Mouse (Mus musculus): ENCODE measurements at regions not wholly inside any gene's neighbourhood (a gene's known extent, or its start where the extent isn't known, plus 50 kb on each side); places are given as distances from the start of the nearest gene placed in this dataset.
A peak's percentile ranks its signal among the peaks of the same experiment; 100 is the strongest.

DNA sequence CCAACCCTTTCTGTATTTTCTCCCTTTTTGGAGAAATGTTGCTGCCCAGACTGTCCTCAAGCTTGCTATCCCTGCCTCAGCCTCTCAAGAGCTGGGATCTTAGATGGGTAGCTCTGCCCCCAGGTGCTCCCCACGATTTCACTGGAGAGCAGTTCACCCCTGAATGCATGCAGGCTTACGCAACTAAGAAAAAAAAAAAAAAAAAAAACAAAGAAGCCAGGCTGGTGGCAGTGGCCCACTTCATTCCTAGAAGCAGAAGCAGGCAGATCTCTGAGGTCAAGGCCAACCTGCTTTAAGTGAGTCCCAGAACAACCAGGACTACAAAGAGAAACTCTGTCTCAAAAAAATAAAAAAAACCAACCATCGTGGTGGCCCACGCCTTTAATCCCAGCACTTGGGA, 51.2 kb upstream of the Fbxo11 start:
- WGBS: 91% methylated on average over 4 of the region's 4 CpGs
- Histone ChIP-seq H3K4me2 (replicated peaks) (no peak overlapping the region), H3K4me1 (replicated peaks) (no peaks in the 10 kb centered on the region), H3K9me3 (no peaks in the 10 kb centered on the region), H3K4me3 (replicated peaks) (no peak overlapping the region), H3K27ac (no peak overlapping the region), H3K9ac (no peak overlapping the region), H3K36me3 (no peaks in the 10 kb centered on the region), H3K27me3 (replicated peaks) (no peaks in the 10 kb centered on the region)
- ATAC-seq: no peak

DNA sequence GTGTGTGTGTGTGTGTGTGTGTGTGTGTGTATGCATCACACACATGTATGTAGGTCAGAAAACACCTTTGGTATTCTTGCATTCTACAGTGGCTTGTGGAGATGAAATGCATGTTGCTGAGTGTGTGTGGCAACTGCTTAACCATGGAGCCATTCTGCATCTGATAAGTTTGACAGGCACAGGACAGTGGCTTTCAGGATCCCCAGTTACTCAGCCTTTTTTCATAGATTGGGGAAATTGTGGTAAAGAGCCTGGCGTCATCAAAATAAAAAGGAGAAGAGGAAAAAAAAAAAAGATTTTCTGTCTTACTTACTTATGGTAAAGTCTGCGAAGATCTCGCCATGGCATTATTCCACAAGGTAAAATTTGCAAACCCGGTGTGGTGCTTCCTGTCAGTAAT, 53.6 kb upstream of the Fbxo11 start:
- Histone ChIP-seq H3K27ac (no peak overlapping the region), H3K9me3 (no peaks in the 10 kb centered on the region), H3K27me3 (replicated peaks) (no peaks in the 10 kb centered on the region), H3K9ac (no peak overlapping the region), H3K4me2 (replicated peaks) (no peak overlapping the region), H3K4me1 (replicated peaks) (no peaks in the 10 kb centered on the region), H3K4me3 (replicated peaks) (no peak overlapping the region), H3K36me3 (no peaks in the 10 kb centered on the region)
- no peak for ATAC-seq
- 90% methylated on average over 4 of the region's 4 CpGs for WGBS

DNA sequence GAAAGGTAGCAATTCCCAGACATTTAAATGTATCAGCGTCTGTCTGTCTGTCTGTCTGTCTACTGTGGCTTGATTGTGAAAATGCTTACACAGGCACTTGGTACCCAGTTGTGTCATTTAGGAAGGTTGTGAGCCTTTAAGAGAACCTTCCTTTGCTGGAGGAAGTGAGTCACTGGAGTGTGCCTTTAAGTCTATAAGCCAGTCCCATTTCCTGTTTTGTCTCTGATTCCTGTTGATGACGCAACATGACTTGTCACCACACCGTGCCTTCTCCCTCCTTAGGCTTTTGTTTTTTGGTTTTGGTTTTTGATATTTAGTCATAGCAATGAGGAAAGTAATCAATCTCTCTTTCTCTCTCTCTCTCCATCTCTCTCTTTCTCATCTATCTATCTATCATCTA, 58.6 kb upstream of the Fbxo11 start:
- Histone ChIP-seq H3K4me1 (replicated peaks) (no peaks in the 10 kb centered on the region), H3K9ac (no peak overlapping the region), H3K27ac (no peak overlapping the region), H3K4me3 (replicated peaks) (no peak overlapping the region), H3K36me3 (no peaks in the 10 kb centered on the region), H3K9me3 (no peaks in the 10 kb centered on the region), H3K27me3 (replicated peaks) (no peaks in the 10 kb centered on the region), H3K4me2 (replicated peaks) (no peak overlapping the region)
- WGBS: 80% methylated on average over 3 of the region's 3 CpGs
- no peak for ATAC-seq

DNA sequence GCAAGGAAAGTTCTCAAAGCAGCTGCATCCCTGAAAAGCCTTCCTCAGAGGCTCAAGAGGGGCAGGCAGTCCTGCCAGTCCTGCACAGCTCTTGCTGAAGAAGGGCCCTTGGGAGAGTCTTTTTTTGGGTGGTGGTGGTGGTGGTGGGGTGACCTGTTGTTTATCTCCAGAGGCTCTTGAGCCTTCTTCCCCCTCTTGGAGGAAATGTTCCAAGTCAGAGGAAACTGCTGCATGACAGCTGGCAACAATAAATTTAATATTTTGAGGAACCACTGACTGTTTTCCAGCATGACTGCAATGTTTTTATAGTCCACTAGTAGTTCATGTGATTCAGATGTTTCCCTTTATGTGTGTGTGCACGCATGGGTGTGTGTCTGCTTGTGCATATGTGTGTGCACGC, 62.0 kb upstream of the Fbxo11 start:
- ATAC-seq: no peak
- no peak overlapping the region for H3K9ac ChIP-seq
- no peak overlapping the region for H3K4me2 ChIP-seq (replicated peaks)
- no peaks in the 10 kb centered on the region for H3K9me3 ChIP-seq
- no peak overlapping the region for H3K4me3 ChIP-seq (replicated peaks)
- H3K4me1 ChIP-seq (replicated peaks): no peaks in the 10 kb centered on the region
- H3K36me3 ChIP-seq: no peaks in the 10 kb centered on the region
- WGBS: 80% methylated on average over 2 of the region's 2 CpGs
- H3K27me3 ChIP-seq (replicated peaks): no peaks in the 10 kb centered on the region
- H3K27ac ChIP-seq: no peak overlapping the region

DNA sequence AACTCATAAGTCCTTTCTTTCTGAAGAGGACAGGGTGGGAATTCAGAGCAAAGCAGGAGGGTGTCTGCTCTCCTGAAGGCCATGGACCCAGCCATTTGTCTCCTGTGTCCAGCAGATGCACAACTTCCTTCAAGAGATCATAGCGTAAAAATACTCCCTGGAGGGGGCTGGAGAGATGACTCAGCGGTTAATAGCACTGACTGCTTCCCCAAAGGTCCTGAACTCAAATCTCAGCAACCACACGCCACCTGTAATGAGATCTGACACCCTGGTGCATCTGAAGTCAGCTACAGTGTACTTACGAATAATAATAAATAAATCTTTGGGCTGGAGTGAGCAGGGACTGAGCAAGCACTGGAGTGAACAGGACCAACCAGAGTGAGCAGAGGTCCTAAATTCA, 66.2 kb upstream of the Fbxo11 start:
- WGBS: 62% methylated on average over 4 of the region's 4 CpGs
- Histone ChIP-seq H3K4me3 (replicated peaks) (no peak overlapping the region), H3K9me3 (no peaks in the 10 kb centered on the region), H3K4me2 (replicated peaks) (no peak overlapping the region), H3K27me3 (replicated peaks) (no peaks in the 10 kb centered on the region), H3K4me1 (replicated peaks) (no peaks in the 10 kb centered on the region), H3K36me3 (no peaks in the 10 kb centered on the region), H3K9ac (no peak overlapping the region), H3K27ac (no peak overlapping the region)
- no peak for ATAC-seq

DNA sequence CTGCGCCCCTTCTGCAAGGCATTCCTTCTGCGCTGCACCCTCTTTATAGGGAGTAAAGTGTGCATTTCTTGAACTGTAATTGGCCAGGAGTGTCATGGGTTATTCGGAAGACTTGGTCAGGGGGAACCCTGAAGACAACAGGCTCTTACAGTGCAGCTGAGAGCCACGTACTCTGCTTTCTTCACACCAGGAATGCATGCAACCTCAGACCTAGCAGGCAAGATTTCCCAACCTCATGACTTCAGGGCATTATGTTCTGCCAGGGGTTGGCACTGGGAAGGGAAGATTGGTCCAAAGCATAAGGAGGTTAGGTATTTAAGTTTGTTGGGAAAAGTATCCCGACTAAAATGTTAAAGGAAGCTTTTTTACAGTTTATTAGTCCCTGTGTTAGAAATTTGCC, 66.9 kb upstream of the Fbxo11 start:
- no peak for ATAC-seq
- WGBS: 85% methylated on average over 5 of the region's 5 CpGs
- H3K4me3 ChIP-seq (replicated peaks): no peak overlapping the region
- H3K27me3 ChIP-seq (replicated peaks): no peaks in the 10 kb centered on the region
- no peaks in the 10 kb centered on the region for H3K9me3 ChIP-seq
- no peak overlapping the region for H3K4me2 ChIP-seq (replicated peaks)
- H3K36me3 ChIP-seq: no peaks in the 10 kb centered on the region
- H3K27ac ChIP-seq: no peak overlapping the region
- no peak overlapping the region for H3K9ac ChIP-seq
- no peaks in the 10 kb centered on the region for H3K4me1 ChIP-seq (replicated peaks)

DNA sequence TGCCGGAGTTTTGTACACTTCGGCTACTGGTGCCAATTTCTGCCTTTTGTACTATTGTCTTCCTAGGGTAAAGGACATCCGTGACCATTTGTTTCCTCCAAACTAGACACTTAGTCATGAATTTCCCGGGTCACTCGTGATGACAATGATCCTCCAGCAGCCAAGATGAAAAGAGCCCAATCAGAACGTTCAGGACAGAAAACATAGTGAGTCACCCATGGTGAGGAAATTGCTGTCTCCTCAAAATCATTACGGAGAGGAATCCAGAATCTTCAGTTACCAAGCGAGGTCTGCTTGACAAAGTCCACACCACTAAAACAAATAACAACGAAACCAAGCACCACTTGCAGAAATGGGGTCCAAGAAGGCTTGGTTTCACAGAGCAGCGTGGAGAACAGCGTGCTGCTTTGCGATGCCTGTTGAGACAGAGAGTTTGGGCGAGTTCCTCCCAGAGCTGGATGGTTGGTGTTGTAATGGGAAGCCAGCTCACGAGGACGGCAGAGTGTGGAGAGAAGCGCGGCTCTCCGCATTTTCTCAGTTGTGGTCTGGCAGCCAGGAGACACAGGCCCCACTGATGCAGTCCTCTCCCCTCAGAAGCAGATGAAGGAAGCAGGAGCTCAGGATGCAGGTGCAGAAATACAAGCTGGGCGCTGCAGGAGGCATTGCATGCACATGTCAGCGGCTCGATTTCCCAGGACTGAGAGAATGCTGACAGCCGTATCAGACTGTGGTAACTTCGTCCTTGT, 67.7 kb upstream of the Fbxo11 start:
- ATAC-seq: no peak
- H3K9ac ChIP-seq: no peak overlapping the region
- WGBS: 72% methylated on average over 23 of the region's 23 CpGs

DNA sequence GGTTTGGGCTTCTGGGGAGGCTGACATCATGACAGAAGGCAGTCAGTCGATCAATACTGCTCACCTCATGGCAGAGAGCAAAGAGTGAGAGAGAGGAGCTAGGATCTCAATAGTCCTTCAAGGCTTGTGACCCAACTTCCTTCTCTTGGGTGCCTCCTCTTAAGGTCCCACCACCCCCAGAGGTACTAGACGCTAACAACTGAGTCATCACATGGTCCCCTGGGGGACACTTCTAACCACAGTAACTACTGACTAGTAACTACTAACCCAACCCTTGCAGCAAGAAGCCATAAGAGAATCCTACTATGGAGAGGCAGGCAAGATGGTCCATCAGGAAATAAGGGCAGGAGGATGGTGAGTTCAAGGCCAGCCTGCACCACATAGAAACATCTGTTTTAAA, 69.5 kb upstream of the Fbxo11 start:
- no peak for ATAC-seq
- no peak overlapping the region for H3K4me2 ChIP-seq (replicated peaks)
- no peaks in the 10 kb centered on the region for H3K27me3 ChIP-seq (replicated peaks)
- H3K9me3 ChIP-seq: no peaks in the 10 kb centered on the region
- H3K4me1 ChIP-seq (replicated peaks): no peaks in the 10 kb centered on the region
- WGBS: 93% methylated on average over 2 of the region's 2 CpGs
- H3K36me3 ChIP-seq: no peaks in the 10 kb centered on the region
- H3K4me3 ChIP-seq (replicated peaks): no peak overlapping the region
- no peak overlapping the region for H3K9ac ChIP-seq
- no peak overlapping the region for H3K27ac ChIP-seq

More for the DNA sequence above, 67.7 kb upstream of the Fbxo11 start:
- H3K9me3 ChIP-seq: no peaks in the 10 kb centered on the region
- no peaks in the 10 kb centered on the region for H3K36me3 ChIP-seq
- H3K4me2 ChIP-seq (replicated peaks): no peak overlapping the region
- no peaks in the 10 kb centered on the region for H3K4me1 ChIP-seq (replicated peaks)
- H3K27ac ChIP-seq: no peak overlapping the region
- H3K4me3 ChIP-seq (replicated peaks): no peak overlapping the region
- H3K27me3 ChIP-seq (replicated peaks): no peaks in the 10 kb centered on the region

DNA sequence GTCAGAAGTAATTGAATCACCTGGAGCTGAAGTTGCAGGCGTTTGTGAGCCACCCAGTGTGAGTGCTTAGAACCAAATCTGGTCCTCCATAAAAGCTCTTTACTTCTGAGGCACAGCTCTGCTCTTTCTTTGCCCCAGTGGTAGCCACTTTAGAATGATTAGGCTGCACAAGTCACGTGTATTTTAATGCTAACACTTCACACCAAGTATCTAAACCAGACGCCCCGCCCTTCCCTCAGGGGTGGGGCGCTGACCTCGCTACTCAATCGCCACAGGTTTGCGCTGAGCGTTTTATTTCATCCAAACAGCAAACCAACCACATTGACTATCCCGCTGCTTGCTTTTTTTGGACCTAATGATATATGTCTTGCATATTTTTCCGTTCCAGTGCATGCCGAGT, 76.4 kb upstream of the Fbxo11 start:
- WGBS: 40% methylated on average over 12 of the region's 12 CpGs
- H3K9ac ChIP-seq: no peak overlapping the region
- H3K9me3 ChIP-seq: no peaks in the 10 kb centered on the region
- no peaks in the 10 kb centered on the region for H3K27me3 ChIP-seq (replicated peaks)
- H3K36me3 ChIP-seq: no peaks in the 10 kb centered on the region
- H3K27ac ChIP-seq: no peak overlapping the region
- peak; percentile 71; the same call in 1 of the 2 replicates for ATAC-seq
- H3K4me1 ChIP-seq (replicated peaks): no peaks in the 10 kb centered on the region
- peak overlapping the region; percentile 31 for H3K4me2 ChIP-seq (replicated peaks)
- H3K4me3 ChIP-seq (replicated peaks): no peak overlapping the region; the same call in 1 of the 2 replicates

DNA sequence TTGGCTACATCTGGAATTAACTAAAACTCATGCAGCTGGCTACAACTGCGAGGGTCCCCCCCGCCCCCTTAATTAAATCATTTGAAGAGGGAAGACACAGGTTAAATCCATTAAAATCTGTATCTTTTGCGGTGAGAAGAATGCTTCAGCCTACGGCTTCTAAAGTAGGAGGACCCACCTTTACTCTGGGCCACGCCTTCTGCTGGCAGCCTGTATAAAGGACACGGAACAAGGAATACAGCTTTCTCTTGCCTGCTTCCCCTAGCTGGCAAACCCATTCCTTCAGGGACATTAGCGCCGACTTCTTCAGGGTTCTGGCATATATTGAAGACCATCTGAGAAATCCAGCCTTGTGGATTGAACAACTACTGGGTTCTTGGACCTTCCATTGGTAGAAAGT, 76.9 kb upstream of the Fbxo11 start:
- Histone ChIP-seq H3K4me1 (replicated peaks) (no peaks in the 10 kb centered on the region), H3K27me3 (replicated peaks) (no peaks in the 10 kb centered on the region), H3K9ac (no peak overlapping the region), H3K27ac (no peak overlapping the region), H3K4me3 (replicated peaks) (no peak overlapping the region; the same call in 1 of the 2 replicates), H3K4me2 (replicated peaks) (peak overlapping the region; percentile 31), H3K9me3 (no peaks in the 10 kb centered on the region), H3K36me3 (no peaks in the 10 kb centered on the region)
- 49% methylated on average over 8 of the region's 8 CpGs for WGBS
- peak; percentile 65; the same call in 1 of the 2 replicates for ATAC-seq

DNA sequence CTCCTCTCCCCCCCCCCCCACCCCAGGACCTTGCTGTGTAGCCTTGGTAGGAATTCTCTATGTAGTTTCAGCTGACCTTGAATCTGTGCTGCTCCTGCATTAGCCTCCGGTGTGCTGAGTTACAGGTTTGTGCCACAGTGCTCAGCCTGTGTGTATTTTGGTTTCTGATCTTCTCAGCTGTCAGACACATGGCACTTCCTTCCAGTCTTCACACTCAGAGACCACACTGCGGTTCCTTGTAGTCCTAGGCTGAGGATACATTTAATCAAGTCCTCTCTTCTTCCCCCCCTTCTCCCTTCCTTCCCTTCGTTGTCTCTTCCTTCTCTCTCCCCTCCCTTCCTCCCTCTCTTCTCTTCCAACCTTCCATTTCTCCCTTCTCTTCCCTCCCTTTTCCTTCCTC, 77.7 kb upstream of the Fbxo11 start:
- Histone ChIP-seq H3K9ac (no peak overlapping the region), H3K4me2 (replicated peaks) (no peak overlapping the region)
- ATAC-seq: no peak

DNA sequence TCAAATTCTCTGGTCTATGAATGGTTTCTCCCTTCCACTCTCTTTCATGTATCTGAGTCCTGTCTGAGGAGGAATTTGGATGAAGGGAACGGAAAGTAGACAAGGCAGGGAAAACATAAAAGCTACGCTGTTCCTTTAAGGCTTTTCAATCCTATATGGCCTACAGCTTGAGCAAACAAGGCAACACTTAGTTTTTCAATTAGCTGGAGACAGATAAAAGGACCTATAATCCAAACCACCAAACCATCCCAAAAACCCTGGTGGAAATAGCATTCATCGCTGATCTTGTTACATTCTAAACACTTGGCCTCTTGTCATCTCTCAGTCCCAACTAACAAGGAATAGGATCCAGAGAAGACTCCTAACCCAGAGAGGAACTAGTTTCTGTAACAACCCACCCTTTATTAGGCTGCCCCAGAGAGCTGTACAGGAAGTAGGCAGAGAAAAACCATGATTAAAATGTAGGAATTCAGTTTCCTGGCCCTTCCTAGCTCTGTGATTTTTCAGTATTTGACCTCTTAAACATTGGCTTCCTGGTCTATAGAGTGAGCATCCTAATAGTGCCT, 78.4 kb upstream of the Fbxo11 start:
- H3K9ac ChIP-seq: no peak overlapping the region
- H3K27ac ChIP-seq: no peak overlapping the region
- no peak overlapping the region for H3K4me2 ChIP-seq (replicated peaks)
- WGBS: 86% methylated on average over 3 of the region's 3 CpGs
- H3K4me3 ChIP-seq (replicated peaks): no peak overlapping the region
- no peaks in the 10 kb centered on the region for H3K36me3 ChIP-seq
- ATAC-seq: no peak
- no peaks in the 10 kb centered on the region for H3K27me3 ChIP-seq (replicated peaks)
- no peaks in the 10 kb centered on the region for H3K4me1 ChIP-seq (replicated peaks)
- H3K9me3 ChIP-seq: no peaks in the 10 kb centered on the region

More for the DNA sequence above, 77.7 kb upstream of the Fbxo11 start:
- Histone ChIP-seq H3K36me3 (no peaks in the 10 kb centered on the region), H3K27me3 (replicated peaks) (no peaks in the 10 kb centered on the region), H3K9me3 (no peaks in the 10 kb centered on the region), H3K4me1 (replicated peaks) (no peaks in the 10 kb centered on the region), H3K4me3 (replicated peaks) (no peak overlapping the region), H3K27ac (no peak overlapping the region)
- WGBS: 67% methylated on average over 3 of the region's 3 CpGs

DNA sequence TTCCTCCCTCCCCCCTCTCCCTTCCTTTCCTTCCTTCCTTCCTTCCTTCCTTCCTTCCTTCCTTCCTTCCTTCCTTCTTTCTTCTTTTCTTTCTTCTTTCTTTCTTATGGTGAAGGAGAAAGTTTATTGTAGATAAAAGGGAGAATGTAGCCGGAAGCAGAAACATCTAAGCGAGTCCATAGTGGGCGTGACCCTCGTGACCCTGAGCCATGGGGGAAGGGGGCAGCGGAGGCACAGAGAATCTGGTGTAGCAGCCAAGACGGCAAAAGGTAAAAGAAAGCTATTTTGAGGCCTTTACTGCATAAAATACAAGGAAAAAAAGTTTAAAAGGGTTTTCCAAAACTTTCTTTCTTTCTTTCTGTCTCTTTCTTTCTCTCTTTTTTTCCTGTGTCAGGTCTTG, 93.5 kb upstream of the Fbxo11 start:
- no peak overlapping the region for H3K27ac ChIP-seq
- 26% methylated on average over 6 of the region's 6 CpGs for WGBS

More for the DNA sequence above, 93.5 kb upstream of the Fbxo11 start:
- no peaks in the 10 kb centered on the region for H3K27me3 ChIP-seq (replicated peaks)
- H3K36me3 ChIP-seq: no peaks in the 10 kb centered on the region
- no peak overlapping the region for H3K4me3 ChIP-seq (replicated peaks)
- H3K9me3 ChIP-seq: no peaks in the 10 kb centered on the region
- no peak overlapping the region for H3K4me2 ChIP-seq (replicated peaks)
- no peak for ATAC-seq
- H3K9ac ChIP-seq: no peak overlapping the region
- no peaks in the 10 kb centered on the region for H3K4me1 ChIP-seq (replicated peaks)
